Mouse (Mus musculus) kidney, embryonic 16.5 days (tissue): Measurements from ENCODE around the gene Etv5. TPM values are rescaled to one million over a fixed set of nuclear protein-coding genes. Genes with fewer than 3 reads are reported as not detected.

Experiments used
- ATAC-seq: fragments of 200-750 bp; cut with Nextera tagmentation; 2 replicates; pipeline ENCODE4 v1.8.0; 2017; ENCODE audit warnings: moderate TSS enrichment; ENCODE audit not compliant: low FRiP score, low TSS enrichment
- H3K27ac ChIP-seq: fragments of 300-500 bp; sonication (generic); 2 replicates; pipeline ENCODE4 v1.5.1; 2014; ENCODE audit warnings: low read length
- H3K27me3 ChIP-seq: fragments of 300-500 bp; sonication (generic); 2 replicates; pipeline ENCODE4 v1.6.1; 2014; ENCODE audit warnings: low read length, control low read depth, mixed read lengths; ENCODE audit not compliant: insufficient read depth
- H3K36me3 ChIP-seq: fragments of 300-500 bp; sonication (generic); 2 replicates; pipeline ENCODE4 v1.6.1; 2014; ENCODE audit warnings: low read length, control low read depth, mixed read lengths; ENCODE audit not compliant: insufficient read depth
- H3K4me1 ChIP-seq: fragments of 300-500 bp; sonication (generic); 2 replicates; pipeline ENCODE4 v1.6.1; 2014; ENCODE audit warnings: low read length, control low read depth, mixed read lengths; ENCODE audit not compliant: insufficient read depth
- H3K4me2 ChIP-seq: fragments of 300-500 bp; sonication (generic); replicated peaks from 2 replicates; pipeline ENCODE4 v1.6.1; 2014; ENCODE audit warnings: low read depth, low read length
- H3K4me3 ChIP-seq: fragments of 300-500 bp; sonication (generic); 2 replicates; pipeline ENCODE4 v1.5.1; 2014; ENCODE audit warnings: mild to moderate bottlenecking, low read length
- H3K9ac ChIP-seq: fragments of 300-500 bp; sonication (generic); replicated peaks from 2 replicates; pipeline ENCODE4 v1.6.1; 2014; ENCODE audit warnings: low read length
- H3K9me3 ChIP-seq: fragments of 300-500 bp; sonication (generic); 2 replicates; pipeline ENCODE4 v1.6.1; 2016; ENCODE audit warnings: low read length, control low read depth
- WGBS: fragments of 180-500 bp; shearing (Covaris S2); extraction: QIAGEN DNeasy Blood & Tissue Kit; methylation state at CpG from one replicate; pipeline ENCODE4 v1.1.7; 2014; 5-methylcytosine and 5-hydroxymethylcytosine counted together
- polyA plus RNA-seq: library from polyadenylated mRNA; unstranded; fragments of >200 nt; fragmentation: Nextera tagmentation; extraction: Ambion mirVana; gene quantifications from 2 replicates; pipeline ENCODE4 v1.2.1, GENCODE M21; 2015

Etv5 gene
- polyA plus RNA-seq, result 59.9 and 64.6 TPM in 2 replicates

GRCm38 (mm10) chr16:22439499-22440177 is at the start of gene Etv5:
Gene Etv5, minus strand, starts transcription at chr16:22439719.
- Histone ChIP-seq H3K27me3 (no peaks in the 10 kb centered on the region), H3K4me2 (peak within 1 kb of the TSS; percentile 89), H3K4me3 (peak within 1 kb of the TSS; percentile 85), H3K27ac (peak within 1 kb of the TSS; percentile 91), H3K36me3 (no peaks in the 10 kb centered on the region), H3K9ac (peak within 1 kb of the TSS; percentile 86), H3K4me1 (peaks cover 24% of the 10 kb centered on the region), H3K9me3 (no peaks in the 10 kb centered on the region)
- WGBS, result under 1% methylated on average over 57 of the region's 63 CpGs
- ATAC-seq, result peak; percentile 99

GRCm38 (mm10) chr16:22483900-22484299 is 44.4 kb upstream of the Etv5 start:
- Histone ChIP-seq H3K4me3 (no peak overlapping the region), H3K9ac (no peak overlapping the region), H3K27ac (no peak overlapping the region), H3K27me3 (no peaks in the 10 kb centered on the region), H3K4me2 (no peak overlapping the region), H3K9me3 (no peaks in the 10 kb centered on the region), H3K36me3 (no peaks in the 10 kb centered on the region), H3K4me1 (no peaks in the 10 kb centered on the region)
- no peak for ATAC-seq
- WGBS, result 85% methylated on average over 1 of the region's 1 CpGs

- no peaks in the 10 kb centered on the region for H3K27me3 ChIP-seq
- H3K4me1 ChIP-seq, result no peaks in the 10 kb centered on the region
- 92% methylated on average over 8 of the region's 8 CpGs for WGBS
- no peaks in the 10 kb centered on the region for H3K36me3 ChIP-seq
- H3K4me3 ChIP-seq, result no peak overlapping the region
- H3K9ac ChIP-seq, result no peak overlapping the region
- H3K4me2 ChIP-seq, result no peak overlapping the region
- no peak overlapping the region for H3K27ac ChIP-seq
- no peak for ATAC-seq
- no peaks in the 10 kb centered on the region for H3K9me3 ChIP-seq
Measured at GRCm38 (mm10) chr16:22479322-22479721, 39.8 kb upstream of the Etv5 start.

- Histone ChIP-seq H3K4me1 (peaks cover 5% of the 10 kb centered on the region; the same call in 1 of the 2 replicates), H3K9me3 (no peaks in the 10 kb centered on the region), H3K27me3 (no peaks in the 10 kb centered on the region), H3K4me3 (no peak overlapping the region), H3K9ac (no peak overlapping the region), H3K36me3 (no peaks in the 10 kb centered on the region), H3K27ac (no peak overlapping the region), H3K4me2 (no peak overlapping the region)
- WGBS, result 70% methylated on average over 2 of the region's 2 CpGs
- no peak for ATAC-seq
Measured at GRCm38 (mm10) chr16:22471728-22472127, 32.2 kb upstream of the Etv5 start.

- H3K27ac ChIP-seq, result no peak overlapping the region
- H3K9ac ChIP-seq, result no peak overlapping the region
- 85% methylated on average over 11 of the region's 11 CpGs for WGBS
- no peak for ATAC-seq
- no peaks in the 10 kb centered on the region for H3K9me3 ChIP-seq
- H3K36me3 ChIP-seq, result no peaks in the 10 kb centered on the region
- H3K4me1 ChIP-seq, result peaks cover 8% of the 10 kb centered on the region; the same call in 1 of the 2 replicates
- H3K27me3 ChIP-seq, result no peaks in the 10 kb centered on the region
- no peak overlapping the region for H3K4me3 ChIP-seq
- no peak overlapping the region for H3K4me2 ChIP-seq
Measured at GRCm38 (mm10) chr16:22469385-22469784, 29.9 kb upstream of the Etv5 start.

- Histone ChIP-seq H3K4me3 (no peak overlapping the region), H3K4me2 (no peak overlapping the region), H3K36me3 (no peaks in the 10 kb centered on the region), H3K4me1 (peaks cover 8% of the 10 kb centered on the region; the same call in 1 of the 2 replicates), H3K9me3 (no peaks in the 10 kb centered on the region), H3K9ac (no peak overlapping the region), H3K27ac (no peak overlapping the region), H3K27me3 (no peaks in the 10 kb centered on the region)
- no peak for ATAC-seq
- WGBS, result 86% methylated on average over 2 of the region's 2 CpGs
Measured at GRCm38 (mm10) chr16:22467111-22467510, 27.6 kb upstream of the Etv5 start.

GRCm38 (mm10) chr16:22466381-22466780 is 26.9 kb upstream of the Etv5 start:
- no peak for ATAC-seq
- H3K27ac ChIP-seq, result no peak overlapping the region
- H3K27me3 ChIP-seq, result no peaks in the 10 kb centered on the region
- no peaks in the 10 kb centered on the region for H3K9me3 ChIP-seq
- no peak overlapping the region for H3K9ac ChIP-seq
- 0 out of 2 replicates have a peak, but pooled peaks cover 2% of the 10 kb centered on the region for H3K4me1 ChIP-seq
- no peak overlapping the region for H3K4me2 ChIP-seq
- WGBS, result 51% methylated on average over 11 of the region's 11 CpGs
- H3K36me3 ChIP-seq, result no peaks in the 10 kb centered on the region
- no peak overlapping the region for H3K4me3 ChIP-seq

GRCm38 (mm10) chr16:22462220-22462619 is 22.7 kb upstream of the Etv5 start:
- Histone ChIP-seq H3K4me3 (no peak overlapping the region), H3K9me3 (no peaks in the 10 kb centered on the region), H3K9ac (no peak overlapping the region), H3K27ac (no peak overlapping the region), H3K36me3 (no peaks in the 10 kb centered on the region), H3K27me3 (no peaks in the 10 kb centered on the region), H3K4me2 (no peak overlapping the region), H3K4me1 (0 out of 2 replicates have a peak, but pooled peaks cover 2% of the 10 kb centered on the region)
- ATAC-seq, result no peak
- WGBS, result 87% methylated on average over 3 of the region's 3 CpGs

GRCm38 (mm10) chr16:22461728-22462127 is 22.2 kb upstream of the Etv5 start:
- H3K27ac ChIP-seq, result no peak overlapping the region
- peaks cover 5% of the 10 kb centered on the region; the same call in 1 of the 2 replicates for H3K4me1 ChIP-seq
- no peak overlapping the region for H3K4me3 ChIP-seq
- H3K9me3 ChIP-seq, result no peaks in the 10 kb centered on the region
- H3K9ac ChIP-seq, result no peak overlapping the region
- H3K4me2 ChIP-seq, result no peak overlapping the region
- 76% methylated on average over 6 of the region's 6 CpGs for WGBS
- H3K36me3 ChIP-seq, result no peaks in the 10 kb centered on the region
- no peak for ATAC-seq
- H3K27me3 ChIP-seq, result no peaks in the 10 kb centered on the region

- ATAC-seq, result no peak
- H3K36me3 ChIP-seq, result no peaks in the 10 kb centered on the region
Measured at GRCm38 (mm10) chr16:22460960-22461359, 21.4 kb upstream of the Etv5 start.

More at GRCm38 (mm10) chr16:22460960-22461359, 21.4 kb upstream of the Etv5 start:
- H3K4me2 ChIP-seq, result no peak overlapping the region
- H3K4me1 ChIP-seq, result peaks cover 3% of the 10 kb centered on the region; the same call in 1 of the 2 replicates
- no peaks in the 10 kb centered on the region for H3K9me3 ChIP-seq
- no peaks in the 10 kb centered on the region for H3K27me3 ChIP-seq
- H3K27ac ChIP-seq, result no peak overlapping the region
- no peak overlapping the region for H3K9ac ChIP-seq
- H3K4me3 ChIP-seq, result no peak overlapping the region
- WGBS, result 69% methylated on average over 1 of the region's 1 CpGs
